Mouse (Mus musculus) limb, embryonic 10.5 days (tissue): ENCODE measurements around the gene Kirrel2. TPM values are rescaled to one million over a fixed set of nuclear protein-coding genes. Genes with fewer than 3 reads are reported as not detected.

Source experiments
- DNase-seq: peaks from one replicate; pipeline ENCODE4 v3.0.0-alpha.2; 2017; ENCODE audit warnings: low spot score
- H3K27ac ChIP-seq: fragments of 300-500 bp; sonication (generic); 2 replicates; pipeline ENCODE4 v1.5.1; 2016; ENCODE audit warnings: mild to moderate bottlenecking
- H3K27me3 ChIP-seq: fragments of 300-500 bp; sonication (generic); 2 replicates; pipeline ENCODE4 v1.6.1; 2016; ENCODE audit warnings: low read depth, mild to moderate bottlenecking; ENCODE audit not compliant: poor library complexity, severe bottlenecking
- H3K36me3 ChIP-seq: fragments of 300-500 bp; sonication (generic); 2 replicates; pipeline ENCODE4 v1.6.1; 2016; ENCODE audit warnings: mild to moderate bottlenecking, moderate library complexity
- H3K4me1 ChIP-seq: fragments of 300-500 bp; sonication (generic); 2 replicates; pipeline ENCODE4 v1.6.1; 2016
- H3K4me3 ChIP-seq: fragments of 300-500 bp; sonication (generic); 2 replicates; pipeline ENCODE4 v1.5.1; 2016; ENCODE audit warnings: mild to moderate bottlenecking, moderate library complexity
- H3K9me3 ChIP-seq: fragments of 300-500 bp; sonication (generic); replicated peaks from 2 replicates; pipeline ENCODE4 v1.6.1; 2016; ENCODE audit warnings: mild to moderate bottlenecking
- WGBS: fragments of 180-500 bp; shearing (Covaris S2); methylation state at CpG from one replicate; pipeline ENCODE4 v1.1.7; 2016; 5-methylcytosine and 5-hydroxymethylcytosine counted together
- polyA plus RNA-seq: library from polyadenylated mRNA; unstranded; fragments of >200 nt; fragmentation: Nextera tagmentation; extraction: Ambion mirVana; gene quantifications from 2 replicates; pipeline ENCODE4 v1.2.1, GENCODE M21; 2016

The Kirrel2 gene
- polyA plus RNA-seq, 1 experiment from 2014 or later, result not detected

DNA sequence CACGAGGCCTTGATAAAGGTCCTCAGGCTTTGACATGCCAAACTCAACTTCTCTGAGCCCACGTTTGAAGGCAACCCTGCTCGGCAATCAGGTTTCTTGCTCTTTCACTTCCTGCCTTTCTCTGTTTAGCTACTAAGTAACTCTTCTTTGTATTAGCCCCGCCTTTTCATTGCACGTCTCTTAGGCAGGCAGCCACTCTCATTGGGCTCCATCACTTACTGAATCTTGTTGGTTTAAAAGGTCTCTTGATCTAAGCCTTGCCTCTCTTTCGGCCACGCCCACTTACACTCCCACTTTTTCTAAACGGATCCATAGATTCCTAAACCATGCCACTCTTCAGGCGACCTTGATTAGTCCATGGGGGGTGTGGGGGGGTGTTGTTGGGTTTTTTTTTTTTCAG, 13.8 kb downstream of the Kirrel2 start:
- peaks cover 96% of the 10 kb centered on the region for H3K27me3 ChIP-seq
- H3K36me3 ChIP-seq, result no peaks in the 10 kb centered on the region
- no peak overlapping the region; the same call in 1 of the 2 replicates for H3K4me3 ChIP-seq
- H3K4me1 ChIP-seq, result peaks cover 20% of the 10 kb centered on the region
- no peak for DNase-seq
- H3K27ac ChIP-seq, result no peak overlapping the region
- H3K9me3 ChIP-seq, result no peaks in the 10 kb centered on the region
- WGBS, result 23% methylated on average over 9 of the region's 9 CpGs

DNA sequence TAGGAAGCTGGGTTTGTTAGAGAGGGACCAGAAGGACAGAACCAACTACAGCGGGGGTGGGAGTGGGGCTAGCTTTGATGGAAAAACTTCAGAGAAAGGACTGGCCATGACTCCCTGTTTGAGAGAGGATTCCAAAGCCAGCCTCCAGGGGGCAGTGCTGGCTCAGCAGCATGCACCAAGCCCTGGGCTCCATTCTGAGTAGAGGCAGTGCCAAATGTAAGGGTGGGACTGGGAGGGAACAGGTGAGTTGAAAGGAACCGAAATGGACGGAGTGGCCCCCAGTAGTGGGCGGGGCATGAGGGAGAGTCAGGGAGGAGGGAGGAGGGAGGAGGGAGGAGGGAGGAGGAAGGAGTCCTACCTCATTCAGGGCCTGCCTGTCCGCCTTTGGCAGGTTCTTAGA, 16.8 kb downstream of the Kirrel2 start:
- no peak overlapping the region for H3K4me3 ChIP-seq
- no peaks in the 10 kb centered on the region for H3K9me3 ChIP-seq
- no peak overlapping the region for H3K27ac ChIP-seq
- 19% methylated on average over 4 of the region's 5 CpGs for WGBS
- no peaks in the 10 kb centered on the region for H3K36me3 ChIP-seq
- peaks cover 94% of the 10 kb centered on the region for H3K27me3 ChIP-seq
- peaks cover 18% of the 10 kb centered on the region for H3K4me1 ChIP-seq
- DNase-seq, result peak; percentile 61

DNA sequence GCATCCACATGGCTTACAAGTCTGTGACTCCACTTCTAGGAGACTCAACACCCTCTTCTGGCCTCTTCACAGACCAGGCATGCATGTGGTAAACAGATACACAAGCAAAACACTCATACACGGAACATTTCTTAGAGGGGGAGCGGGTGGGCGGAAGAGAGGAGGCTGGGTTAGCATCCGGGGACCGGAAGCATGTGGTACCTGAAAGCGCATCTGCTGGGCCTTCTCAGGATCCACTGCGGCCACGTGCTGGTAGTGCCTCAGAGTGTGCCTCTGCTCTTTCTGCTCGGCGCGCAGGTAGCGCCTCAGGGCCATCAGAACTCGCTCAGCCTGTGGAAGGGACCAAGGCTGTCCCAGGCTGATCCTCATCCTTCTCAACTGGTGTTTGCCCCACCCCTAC, 17.8 kb downstream of the Kirrel2 start:
- Histone ChIP-seq H3K9me3 (no peaks in the 10 kb centered on the region), H3K4me1 (peaks cover 8% of the 10 kb centered on the region), H3K27ac (no peak overlapping the region), H3K4me3 (no peak overlapping the region), H3K36me3 (no peaks in the 10 kb centered on the region), H3K27me3 (peaks cover 94% of the 10 kb centered on the region)
- no peak for DNase-seq
- WGBS, result 73% methylated on average over 13 of the region's 13 CpGs

DNA sequence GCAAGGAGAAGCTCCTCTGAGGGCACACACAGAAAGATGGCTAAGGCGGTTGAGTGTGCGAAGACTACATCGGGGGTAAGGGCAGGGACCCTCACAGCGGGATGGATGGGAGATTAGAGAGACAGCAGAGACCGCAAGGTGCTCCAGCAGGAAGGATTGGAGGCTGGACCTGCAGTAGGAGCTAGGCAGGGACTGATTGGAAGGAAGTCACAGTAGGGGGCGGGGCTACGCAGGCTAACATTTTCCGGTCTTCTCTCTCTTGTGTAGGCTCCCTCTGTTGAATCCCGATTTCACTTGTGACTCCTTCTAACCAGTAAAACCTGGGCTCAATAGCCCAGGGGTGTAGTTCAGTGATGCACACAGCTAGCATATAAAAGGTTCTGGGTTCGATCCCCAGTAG, 20.6 kb downstream of the Kirrel2 start:
- DNase-seq, result no peak
- WGBS, result 16% methylated on average over 10 of the region's 10 CpGs
- no peak overlapping the region for H3K4me3 ChIP-seq
- no peaks in the 10 kb centered on the region for H3K4me1 ChIP-seq
- no peaks in the 10 kb centered on the region for H3K9me3 ChIP-seq
- no peak overlapping the region for H3K27ac ChIP-seq
- no peaks in the 10 kb centered on the region for H3K36me3 ChIP-seq
- H3K27me3 ChIP-seq, result peaks cover 67% of the 10 kb centered on the region

DNA sequence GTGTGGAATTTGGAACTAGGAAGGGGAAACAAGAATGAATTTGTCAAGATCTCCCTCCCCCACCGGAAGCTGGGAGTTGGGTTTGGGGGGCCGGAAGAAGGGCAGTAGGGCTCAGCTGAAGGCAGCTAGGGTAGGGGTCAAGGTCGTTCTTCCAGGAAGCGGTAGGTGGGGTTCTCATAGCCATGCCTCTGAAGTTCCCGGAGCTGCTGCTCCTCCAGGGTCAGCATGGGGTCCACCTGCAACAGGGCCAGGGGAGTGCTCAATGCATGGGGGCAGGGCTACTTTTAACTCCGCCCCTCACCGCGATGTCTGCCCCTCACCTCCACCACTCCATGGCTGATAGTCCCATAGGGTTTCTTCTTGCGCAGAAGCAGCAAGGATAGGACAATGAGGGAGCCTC, 22.3 kb downstream of the Kirrel2 start:
- 45% methylated on average over 9 of the region's 9 CpGs for WGBS
- H3K27me3 ChIP-seq, result peaks cover 50% of the 10 kb centered on the region

DNA sequence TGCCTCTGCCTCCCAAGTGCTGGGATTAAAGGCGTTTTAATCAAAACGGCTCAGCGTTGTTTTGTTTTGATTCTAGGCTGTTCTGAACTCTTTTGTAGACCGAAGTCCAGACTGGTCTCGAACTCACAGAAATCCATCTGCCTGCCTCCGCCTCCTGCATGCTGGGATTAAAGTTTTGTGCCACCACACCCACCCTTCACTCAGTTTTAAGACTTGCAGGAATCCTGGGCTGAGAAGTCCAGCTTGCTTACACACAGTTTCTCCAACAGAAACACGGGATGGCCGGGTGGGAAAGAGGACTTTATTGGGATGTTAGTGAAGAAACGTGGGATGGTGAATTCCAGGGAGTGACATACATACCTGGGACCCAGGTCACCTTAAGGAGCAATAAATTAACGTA, 22.8 kb downstream of the Kirrel2 start:
- no peak for DNase-seq
- Histone ChIP-seq H3K27me3 (peaks cover 45% of the 10 kb centered on the region), H3K4me1 (no peaks in the 10 kb centered on the region), H3K27ac (no peak overlapping the region), H3K36me3 (no peaks in the 10 kb centered on the region), H3K4me3 (no peak overlapping the region), H3K9me3 (no peaks in the 10 kb centered on the region)
- 70% methylated on average over 10 of the region's 10 CpGs for WGBS

More for the DNA sequence above, 22.3 kb downstream of the Kirrel2 start:
- Histone ChIP-seq H3K4me1 (no peaks in the 10 kb centered on the region), H3K36me3 (no peaks in the 10 kb centered on the region), H3K4me3 (no peak overlapping the region), H3K27ac (no peak overlapping the region), H3K9me3 (no peaks in the 10 kb centered on the region)
- no peak for DNase-seq

DNA sequence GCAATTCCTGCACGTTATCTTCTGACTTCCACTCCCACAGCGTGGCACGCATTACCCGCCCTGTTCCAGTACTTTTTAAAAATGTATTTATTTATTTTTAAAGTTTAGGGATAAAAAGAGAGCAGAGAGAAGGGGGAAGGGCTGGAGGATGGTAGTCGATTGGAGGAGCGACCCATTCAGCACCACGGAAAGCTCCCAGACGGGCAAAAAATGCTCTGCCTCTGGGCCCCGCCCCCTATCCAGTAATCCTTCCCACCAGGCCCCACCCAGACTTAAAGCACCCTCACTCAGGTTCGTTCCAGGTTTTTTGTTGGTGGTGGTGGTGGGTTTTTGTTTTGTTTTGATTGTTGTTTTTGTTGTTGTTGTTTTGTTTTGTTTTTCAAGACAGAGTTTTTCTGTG, 23.3 kb downstream of the Kirrel2 start:
- Histone ChIP-seq H3K27ac (no peak overlapping the region), H3K4me1 (no peaks in the 10 kb centered on the region), H3K4me3 (no peak overlapping the region), H3K9me3 (no peaks in the 10 kb centered on the region), H3K27me3 (peaks cover 41% of the 10 kb centered on the region), H3K36me3 (no peaks in the 10 kb centered on the region)
- WGBS, result 2% methylated on average over 10 of the region's 10 CpGs
- peak; percentile 73 for DNase-seq

DNA sequence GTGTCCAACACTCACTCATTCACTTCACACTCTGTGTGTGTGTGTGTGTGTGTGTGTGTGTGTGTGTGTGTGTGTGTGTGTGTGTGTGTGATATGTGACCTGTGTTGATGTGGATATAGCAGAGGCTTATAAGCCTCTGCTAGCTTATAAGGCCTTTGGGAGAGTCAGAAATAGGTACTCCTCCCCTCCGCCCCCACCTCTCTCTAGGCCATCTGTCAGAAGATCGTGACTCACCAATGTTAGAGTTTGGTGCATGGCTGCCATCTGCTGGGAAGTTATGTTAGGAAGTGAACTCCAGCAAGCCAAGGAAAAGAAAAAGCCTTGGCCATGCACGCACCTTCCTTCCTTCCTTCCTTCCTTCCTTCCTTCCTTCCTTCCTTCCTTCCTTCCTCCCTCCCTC, 25.7 kb downstream of the Kirrel2 start:
- Histone ChIP-seq H3K27me3 (peaks cover 22% of the 10 kb centered on the region), H3K27ac (no peak overlapping the region), H3K4me3 (no peak overlapping the region), H3K9me3 (no peaks in the 10 kb centered on the region), H3K4me1 (no peaks in the 10 kb centered on the region), H3K36me3 (no peaks in the 10 kb centered on the region)
- DNase-seq, result no peak
- WGBS, result 14% methylated on average over 3 of the region's 3 CpGs

DNA sequence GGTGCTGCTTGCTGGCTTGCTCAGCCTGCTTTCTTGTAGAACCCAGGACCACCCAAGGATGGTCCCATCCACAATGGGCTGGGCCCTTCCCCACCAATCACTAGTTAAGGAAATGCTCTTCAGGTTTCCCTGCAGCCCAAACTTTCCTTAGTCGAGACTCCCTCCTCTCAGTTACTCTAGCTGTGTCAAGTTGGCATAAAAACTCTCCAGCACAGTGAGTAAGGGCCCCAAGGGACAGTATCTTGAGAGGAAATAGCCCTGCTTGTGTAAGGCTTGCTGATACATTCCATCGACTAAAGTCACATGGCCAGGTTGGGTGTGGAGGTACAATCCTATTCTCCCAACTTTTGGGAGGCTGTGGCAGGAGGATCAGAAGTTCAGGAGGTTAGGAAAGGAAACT, 27.3 kb downstream of the Kirrel2 start:
- no peak for DNase-seq
- peaks cover 6% of the 10 kb centered on the region for H3K27me3 ChIP-seq
- WGBS, result 65% methylated on average over 2 of the region's 2 CpGs
- H3K4me3 ChIP-seq, result no peak overlapping the region
- H3K4me1 ChIP-seq, result no peaks in the 10 kb centered on the region
- no peaks in the 10 kb centered on the region for H3K9me3 ChIP-seq
- peaks cover 6% of the 10 kb centered on the region for H3K36me3 ChIP-seq
- H3K27ac ChIP-seq, result no peak overlapping the region

DNA sequence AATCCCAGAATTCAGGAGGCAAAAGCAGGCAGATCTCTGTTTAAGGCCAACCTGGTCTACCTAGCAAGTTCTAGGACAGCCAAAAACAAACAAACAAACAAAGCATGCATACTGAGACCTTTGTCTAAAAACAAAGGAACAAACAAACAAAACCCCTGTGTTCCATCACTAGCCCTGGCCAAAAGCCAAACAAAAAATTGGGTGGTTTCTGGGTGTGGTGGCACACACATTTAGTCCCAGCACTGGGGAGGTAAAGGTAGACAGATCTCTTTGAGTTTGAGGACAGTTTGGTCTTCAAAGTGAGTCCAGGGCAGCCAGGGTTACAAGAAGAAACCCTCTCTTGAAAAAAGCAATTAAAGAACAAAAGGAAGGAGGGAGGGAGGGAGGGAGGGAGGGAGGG, 28.2 kb downstream of the Kirrel2 start:
- peaks cover 8% of the 10 kb centered on the region for H3K36me3 ChIP-seq
- H3K27me3 ChIP-seq, result no peaks in the 10 kb centered on the region
- H3K4me3 ChIP-seq, result no peak overlapping the region
- H3K4me1 ChIP-seq, result no peaks in the 10 kb centered on the region
- H3K9me3 ChIP-seq, result no peaks in the 10 kb centered on the region
- H3K27ac ChIP-seq, result no peak overlapping the region
- no peak for DNase-seq

DNA sequence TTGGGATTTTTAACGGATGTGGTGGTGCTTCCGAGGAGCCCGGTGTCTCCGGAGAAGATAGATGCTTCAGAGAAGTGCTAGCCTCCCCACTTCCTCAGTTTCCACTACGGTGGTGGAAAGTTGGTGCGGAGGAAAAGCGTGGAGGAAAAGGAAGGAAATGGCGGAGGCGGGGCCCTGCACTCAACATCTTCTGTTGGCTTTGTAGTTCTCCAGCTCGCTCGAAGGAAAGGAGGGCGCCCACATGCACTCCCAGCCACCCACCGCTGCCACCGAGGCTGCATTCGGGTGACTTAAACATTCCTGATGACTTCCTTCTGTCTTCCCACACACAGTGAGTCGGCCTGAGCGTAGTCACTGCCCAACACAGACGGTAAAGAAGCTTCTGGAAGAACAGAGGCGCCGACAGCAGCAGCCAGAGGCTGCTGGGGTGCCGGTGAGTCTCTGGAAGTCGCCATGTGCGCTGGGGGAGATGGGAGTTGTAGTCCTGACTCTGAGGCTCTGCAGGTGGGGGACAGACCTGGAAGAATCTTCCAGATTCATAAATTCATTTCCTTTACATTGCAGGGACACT, 34.3 kb downstream of the Kirrel2 start:
- peaks cover 8% of the 10 kb centered on the region for H3K36me3 ChIP-seq
- H3K9me3 ChIP-seq, result no peaks in the 10 kb centered on the region; the same call in 1 of the 2 replicates
- H3K27me3 ChIP-seq, result peaks cover 51% of the 10 kb centered on the region
- peak overlapping the region; percentile 70 for H3K4me3 ChIP-seq
- WGBS, result 51% methylated on average over 23 of the region's 23 CpGs
- H3K27ac ChIP-seq, result peak overlapping the region; percentile 34; the same call in 1 of the 2 replicates
- H3K4me1 ChIP-seq, result peaks cover 22% of the 10 kb centered on the region
- DNase-seq, result no peak

DNA sequence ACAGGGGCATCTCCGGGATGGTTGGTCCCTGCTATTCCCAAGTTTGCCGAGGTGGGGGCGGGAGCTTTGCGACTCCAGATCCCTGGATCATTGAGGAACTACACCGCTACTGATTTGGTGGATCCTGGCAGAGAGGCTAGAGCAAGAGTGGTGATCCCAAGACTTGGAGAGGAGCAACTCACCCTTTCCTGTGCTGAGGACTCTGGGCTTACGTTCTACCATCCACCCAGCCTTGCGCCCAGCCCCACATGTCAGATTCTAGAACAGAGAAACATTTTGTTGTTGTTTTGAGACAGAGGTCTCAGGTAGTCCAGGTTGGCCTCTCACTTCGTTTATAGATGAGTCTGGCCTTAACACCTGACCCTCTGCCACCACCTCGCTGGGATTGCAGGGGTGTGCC, 34.9 kb downstream of the Kirrel2 start:
- Histone ChIP-seq H3K4me1 (peaks cover 22% of the 10 kb centered on the region), H3K36me3 (peaks cover 8% of the 10 kb centered on the region), H3K4me3 (peak overlapping the region; percentile 70), H3K27ac (peak overlapping the region; percentile 54; the same call in 1 of the 2 replicates), H3K9me3 (no peaks in the 10 kb centered on the region; the same call in 1 of the 2 replicates), H3K27me3 (peaks cover 51% of the 10 kb centered on the region)
- DNase-seq, result no peak
- 15% methylated on average over 9 of the region's 9 CpGs for WGBS

DNA sequence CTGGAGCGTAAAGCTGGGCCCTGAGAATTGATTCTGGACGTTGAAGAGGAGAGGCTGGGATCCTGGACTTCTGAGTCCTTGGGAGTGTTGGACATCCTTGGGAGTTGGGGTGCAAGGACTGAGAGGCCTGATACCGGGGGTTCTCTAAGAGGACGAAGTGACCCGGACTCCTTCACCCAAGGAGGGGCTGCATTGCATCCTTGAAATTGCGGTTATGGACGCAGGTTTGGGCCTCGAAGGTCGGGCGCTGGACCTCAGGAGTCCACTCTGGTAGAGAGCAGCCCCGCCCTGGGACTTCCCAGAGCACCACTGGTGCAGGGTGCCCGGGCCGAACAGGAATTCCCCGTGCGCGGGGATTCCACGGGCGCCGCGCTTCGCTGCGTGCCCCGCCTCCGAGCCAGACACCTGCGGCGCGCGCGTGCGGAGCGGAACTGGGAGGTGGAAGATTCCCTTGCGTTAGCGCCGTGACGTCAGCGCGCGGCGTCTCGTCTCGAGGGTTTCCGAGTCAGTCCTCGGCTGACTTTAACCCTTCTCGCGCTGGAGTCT, 35.5 kb downstream of the Kirrel2 start:
- H3K36me3 ChIP-seq, result peaks cover 8% of the 10 kb centered on the region
- peaks cover 22% of the 10 kb centered on the region for H3K4me1 ChIP-seq
- WGBS, result under 1% methylated on average over 45 of the region's 45 CpGs
- H3K27ac ChIP-seq, result peak overlapping the region; percentile 54
- no peaks in the 10 kb centered on the region; the same call in 1 of the 2 replicates for H3K9me3 ChIP-seq
- peaks cover 51% of the 10 kb centered on the region for H3K27me3 ChIP-seq
- peak overlapping the region; percentile 70 for H3K4me3 ChIP-seq
- peak; percentile 85 for DNase-seq
